Mouse (Mus musculus) liver, adult 2 months (tissue): ENCODE measurements around the gene Ptprd. TPM values are rescaled to one million over a fixed set of nuclear protein-coding genes. Genes with fewer than 3 reads are reported as not detected.

Source experiments
- DNase-seq: peaks from one replicate; pipeline ENCODE4 v3.0.0-alpha.2; 2011; ENCODE audit warnings: low read depth, low spot score; ENCODE audit errors: extremely low read depth
- H3K27ac ChIP-seq: fragments of 200-500 bp; replicated peaks from 2 replicates; pipeline ENCODE4 v1.5.1; 2012; ENCODE audit warnings: low read depth, mild to moderate bottlenecking, control low read depth, inconsistent platforms, low read length; ENCODE audit not compliant: insufficient read depth
- H3K27me3 ChIP-seq: fragments of 200-500 bp; 2 replicates; pipeline ENCODE4 v1.6.1; 2012; ENCODE audit warnings: mild to moderate bottlenecking, moderate library complexity, low read length, inconsistent platforms; ENCODE audit not compliant: control insufficient read depth, insufficient read depth
- H3K36me3 ChIP-seq: fragments of 200-500 bp; 2 replicates; pipeline ENCODE4 v1.6.1; 2012; ENCODE audit warnings: low read length, inconsistent platforms; ENCODE audit not compliant: control insufficient read depth, insufficient read depth
- H3K4me1 ChIP-seq: fragments of 200-500 bp; 2 replicates; pipeline ENCODE4 v1.6.1; 2011; ENCODE audit warnings: low read length; ENCODE audit not compliant: control insufficient read depth, insufficient read depth
- H3K4me3 ChIP-seq: fragments of 200-500 bp; 2 replicates; pipeline ENCODE4 v1.5.1; 2011; ENCODE audit warnings: low read depth, mild to moderate bottlenecking, control low read depth, low read length, moderate library complexity; ENCODE audit not compliant: insufficient read depth
- H3K79me2 ChIP-seq: fragments of 200-500 bp; 2 replicates; pipeline ENCODE4 v1.6.1; 2012; ENCODE audit warnings: inconsistent platforms, mild to moderate bottlenecking, low read length, moderate library complexity; ENCODE audit not compliant: control insufficient read depth, insufficient read depth
- H3K9ac ChIP-seq: fragments of 200-500 bp; 2 replicates; pipeline ENCODE4 v1.6.1; 2012; ENCODE audit warnings: low read depth, mild to moderate bottlenecking, control low read depth, inconsistent platforms, low read length
- CTCF ChIP-seq: fragments of 200-500 bp; IDR thresholded peaks from 2 replicates; pipeline ENCODE4 v1.5.1; 2011; ENCODE audit warnings: low read depth, low read length, control low read depth
- POLR2A ChIP-seq: fragments of 200-500 bp; IDR thresholded peaks from 2 replicates; pipeline ENCODE4 v1.6.1; 2011; ENCODE audit warnings: low read length, control low read depth; ENCODE audit not compliant: insufficient read depth; ENCODE audit errors: extremely low read depth
- WGBS: fragments of 180-500 bp; shearing (Covaris S2); methylation state at CpG from one replicate; pipeline ENCODE4 v1.1.7; 2018; 5-methylcytosine and 5-hydroxymethylcytosine counted together
- polyA plus RNA-seq: library from polyadenylated mRNA; depleted of rRNA; stranded (reverse); fragments of >200 nt; gene quantifications from 2 replicates; pipeline ENCODE4 v1.2.3, GENCODE M21; 2012
- total RNA-seq: library from RNA; depleted of rRNA; stranded (reverse); fragments of >200 nt; gene quantifications from 2 replicates; pipeline ENCODE4 v1.2.3, GENCODE M21; 2014

Gene Ptprd
- total and polyA plus RNA-seq, 2 experiments, result 15.4 to 127 TPM

- Histone ChIP-seq H3K9ac (no peak overlapping the region), H3K27ac (no peak overlapping the region), H3K4me1 (no peaks in the 10 kb centered on the region), H3K79me2 (no peaks in the 10 kb centered on the region), H3K36me3 (no peaks in the 10 kb centered on the region), H3K4me3 (no peak overlapping the region), H3K27me3 (no peaks in the 10 kb centered on the region)
- no peak for TF ChIP-seq CTCF
- DNase-seq, result no peak
- WGBS, result 79% methylated on average over 4 of the region's 4 CpGs
Observed at GRCm38 (mm10) chr4:77537843-77538242, 673.9 kb downstream of the Ptprd start.

GRCm38 (mm10) chr4:77537336-77537735, 674.4 kb downstream of the Ptprd start:
- no peak for DNase-seq
- Histone ChIP-seq H3K36me3 (no peaks in the 10 kb centered on the region), H3K27ac (no peak overlapping the region), H3K79me2 (no peaks in the 10 kb centered on the region), H3K4me3 (no peak overlapping the region), H3K9ac (no peak overlapping the region), H3K27me3 (no peaks in the 10 kb centered on the region), H3K4me1 (no peaks in the 10 kb centered on the region)
- TF ChIP-seq CTCF, result no peak
- no peak for TF ChIP-seq POLR2A
- WGBS, result 74% methylated on average over 5 of the region's 5 CpGs

GRCm38 (mm10) chr4:77535601-77536000, 676.2 kb downstream of the Ptprd start:
- no peak for DNase-seq
- TF ChIP-seq POLR2A, result no peak
- TF ChIP-seq CTCF, result no peak
- no peaks in the 10 kb centered on the region for H3K79me2 ChIP-seq
- no peak overlapping the region for H3K9ac ChIP-seq
- no peaks in the 10 kb centered on the region for H3K36me3 ChIP-seq
- no peaks in the 10 kb centered on the region for H3K4me1 ChIP-seq
- no peak overlapping the region for H3K4me3 ChIP-seq
- 80% methylated on average over 6 of the region's 6 CpGs for WGBS
- H3K27me3 ChIP-seq, result no peaks in the 10 kb centered on the region
- no peak overlapping the region for H3K27ac ChIP-seq

GRCm38 (mm10) chr4:77534553-77534952, 677.2 kb downstream of the Ptprd start:
- Histone ChIP-seq H3K9ac (no peak overlapping the region), H3K79me2 (no peaks in the 10 kb centered on the region), H3K27me3 (no peaks in the 10 kb centered on the region), H3K4me3 (no peak overlapping the region), H3K4me1 (no peaks in the 10 kb centered on the region), H3K27ac (no peak overlapping the region), H3K36me3 (no peaks in the 10 kb centered on the region)
- WGBS, result 81% methylated on average over 4 of the region's 4 CpGs
- DNase-seq, result no peak
- no peak for TF ChIP-seq POLR2A

- H3K27me3 ChIP-seq, result no peaks in the 10 kb centered on the region
- H3K79me2 ChIP-seq, result no peaks in the 10 kb centered on the region
- WGBS, result 45% methylated on average over 5 of the region's 5 CpGs
- H3K36me3 ChIP-seq, result no peaks in the 10 kb centered on the region
- TF ChIP-seq POLR2A, result no peak
- TF ChIP-seq CTCF, result no peak
- no peaks in the 10 kb centered on the region for H3K4me1 ChIP-seq
- no peak overlapping the region for H3K27ac ChIP-seq
- H3K9ac ChIP-seq, result no peak overlapping the region
- H3K4me3 ChIP-seq, result no peak overlapping the region
- DNase-seq, result peak; percentile 12
Observed at GRCm38 (mm10) chr4:77519166-77519565, 692.6 kb downstream of the Ptprd start.

GRCm38 (mm10) chr4:77513914-77514628, 697.7 kb downstream of the Ptprd start:
- Histone ChIP-seq H3K4me3 (no peak overlapping the region), H3K9ac (no peak overlapping the region), H3K27me3 (no peaks in the 10 kb centered on the region), H3K79me2 (no peaks in the 10 kb centered on the region), H3K4me1 (no peaks in the 10 kb centered on the region), H3K36me3 (no peaks in the 10 kb centered on the region), H3K27ac (no peak overlapping the region)
- DNase-seq, result no peak
- TF ChIP-seq CTCF (no peak), POLR2A (no peak)
- WGBS, result 64% methylated on average over 5 of the region's 5 CpGs
